ENCODE assay signal across 11 mouse cellular contexts in the genomic region with DNA sequence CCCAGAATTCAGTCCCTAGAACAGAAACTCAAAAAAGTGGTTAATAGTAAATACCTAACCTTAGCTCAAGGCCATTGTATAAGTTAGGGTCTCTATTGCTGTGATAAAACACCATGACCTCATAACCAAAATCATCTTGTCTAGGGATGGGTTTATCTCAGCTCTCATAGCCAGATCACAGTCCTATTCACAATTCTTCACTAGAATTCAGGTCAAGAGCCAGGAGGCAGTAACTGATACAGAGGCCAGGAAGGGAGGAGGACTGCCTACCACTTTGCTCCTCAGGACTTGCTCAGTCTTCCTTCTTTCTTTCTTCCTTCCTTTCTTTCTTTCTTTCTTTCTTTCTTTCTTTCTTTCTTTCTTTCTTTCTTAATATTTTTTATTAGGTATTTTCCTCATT. TPM values are rescaled to one million over a fixed set of nuclear protein-coding genes. Genes with fewer than 3 reads are reported as not detected.
DNase-seq lines count a peak whose midpoint lies in the region; ATAC-seq and TF ChIP-seq lines count a peak whose summit lies in the region.
"Had no signal": no experiment of that assay in that cellular context is flagged by ENCODE, and none has a peak within 500 bp of the region (broad histone marks: within the 10 kb centered on the region; RNA-seq: fewer than 3 reads in every experiment).

No protein-coding gene starts in this region.

- peaks cover 5% of the 10 kb centered on the region; the same call in 1 of the 2 replicates for H3K4me1 ChIP-seq in kidney, postnatal 0 days (replicated peaks; ENCODE audit: insufficient read depth, low read length)
- peaks cover 11% of the 10 kb centered on the region for H3K4me1 ChIP-seq in embryonic facial prominence, embryonic 13.5 days
- peaks cover 5% of the 10 kb centered on the region; the same call in 1 of the 2 replicates for H3K4me1 ChIP-seq in intestine, embryonic 15.5 days (replicated peaks)
- peaks cover 18% of the 10 kb centered on the region for H3K4me1 ChIP-seq in neural tube, embryonic 13.5 days (replicated peaks)

- H3K27me3 ChIP-seq in kidney, postnatal 0 days (ENCODE audit: insufficient read depth, low read length): no peaks in the 10 kb centered on the region
- no peaks in the 10 kb centered on the region for H3K27me3 ChIP-seq in embryonic facial prominence, embryonic 13.5 days
- no peaks in the 10 kb centered on the region for H3K27me3 ChIP-seq in intestine, embryonic 15.5 days (replicated peaks)
- H3K27me3 ChIP-seq in neural tube, embryonic 13.5 days: no peaks in the 10 kb centered on the region
- H3K27me3 ChIP-seq: Patski had no signal

- TF ChIP-seq CTCF in kidney, postnatal 0 days (IDR thresholded peaks at IDR 0.05; ENCODE audit: low read depth): no peak

- no peak for DNase-seq in kidney, postnatal 0 days (ENCODE audit: low spot score)
- DNase-seq in kidney, adult 11 months: no peak
- no peak for DNase-seq in gastrocnemius, adult 8-10 months (ENCODE audit: low spot score in 2 of 2)
- no peak for DNase-seq in right cerebral cortex, postnatal 4 days
- no peak for DNase-seq in left cerebral cortex, adult 9 months (ENCODE audit: low spot score in 2 of 2)
- DNase-seq: kidney, postnatal 10 days had no signal

- H3K9ac ChIP-seq in kidney, postnatal 0 days (ENCODE audit: low read depth, low read length): no peak overlapping the region
- H3K9ac ChIP-seq in embryonic facial prominence, embryonic 13.5 days: 0 out of 2 replicates have a peak overlapping the region, but pooled peaks have one; percentile 28
- H3K9ac ChIP-seq in intestine, embryonic 15.5 days: no peak overlapping the region
- H3K9ac ChIP-seq in neural tube, embryonic 13.5 days: 0 out of 2 replicates have a peak overlapping the region, but pooled peaks have one; percentile 31

- H3K27ac ChIP-seq in kidney, postnatal 0 days: no peak overlapping the region
- H3K27ac ChIP-seq in embryonic facial prominence, embryonic 13.5 days: no peak overlapping the region
- H3K27ac ChIP-seq in intestine, embryonic 15.5 days: no peak overlapping the region
- H3K27ac ChIP-seq in neural tube, embryonic 13.5 days (replicated peaks): no peak overlapping the region

- no peaks in the 10 kb centered on the region for H3K36me3 ChIP-seq in kidney, postnatal 0 days (ENCODE audit: insufficient read depth, low read length)
- H3K36me3 ChIP-seq in embryonic facial prominence, embryonic 13.5 days: peaks cover 7% of the 10 kb centered on the region
- H3K36me3 ChIP-seq in intestine, embryonic 15.5 days: no peaks in the 10 kb centered on the region
- H3K36me3 ChIP-seq in neural tube, embryonic 13.5 days: no peaks in the 10 kb centered on the region

- H3K4me2 ChIP-seq in kidney, postnatal 0 days (ENCODE audit: low read length): peak overlapping the region; percentile 46
- peak overlapping the region; percentile 50 for H3K4me2 ChIP-seq in embryonic facial prominence, embryonic 13.5 days
- peak overlapping the region; percentile 48 for H3K4me2 ChIP-seq in intestine, embryonic 15.5 days (replicated peaks)
- peak overlapping the region; percentile 31 for H3K4me2 ChIP-seq in neural tube, embryonic 13.5 days

- H3K4me3 ChIP-seq in kidney, postnatal 0 days (replicated peaks; ENCODE audit: low read depth, low read length): peak overlapping the region; percentile 11; the same call in 1 of the 2 replicates
- peak overlapping the region; percentile 20 for H3K4me3 ChIP-seq in embryonic facial prominence, embryonic 13.5 days
- H3K4me3 ChIP-seq in intestine, embryonic 15.5 days (replicated peaks): peak overlapping the region; percentile 9; the same call in 1 of the 2 replicates
- H3K4me3 ChIP-seq in neural tube, embryonic 13.5 days: peak overlapping the region; percentile 8; the same call in 1 of the 2 replicates

- H3K9me3 ChIP-seq in kidney, postnatal 0 days (replicated peaks; ENCODE audit: low read length): no peaks in the 10 kb centered on the region
- H3K9me3 ChIP-seq in embryonic facial prominence, embryonic 13.5 days: no peaks in the 10 kb centered on the region
- no peaks in the 10 kb centered on the region for H3K9me3 ChIP-seq in intestine, embryonic 15.5 days
- no peaks in the 10 kb centered on the region for H3K9me3 ChIP-seq in neural tube, embryonic 13.5 days

- ATAC-seq in kidney, postnatal 0 days (replicated peaks; ENCODE audit: low FRiP score, low read depth): no peak
- no peak for ATAC-seq in embryonic facial prominence, embryonic 13.5 days (ENCODE audit: insufficient number of reproducible peaks, insufficient read depth, low FRiP score, low TSS enrichment, low read depth)
- no peak for ATAC-seq in intestine, embryonic 15.5 days
- no peak for ATAC-seq in neural tube, embryonic 13.5 days (ENCODE audit: low read depth)
- ATAC-seq: Patski had no signal

RNA-seq across cellular contexts. Expression of a gene that starts 1.5 kb away (rescaled TPM):
- polyA plus RNA-seq in kidney, postnatal 0 days (2015; fragmentation: Nextera tagmentation; extraction: Ambion mirVana): 15.8 and 16.4 TPM in 2 replicates
- polyA plus RNA-seq in embryonic facial prominence, embryonic 13.5 days (2015; fragmentation: Nextera tagmentation; extraction: Ambion mirVana): 24.5 and 27.4 TPM in 2 replicates
- polyA plus RNA-seq in intestine, embryonic 15.5 days (2015; fragmentation: Nextera tagmentation; extraction: Ambion mirVana): 16.0 and 18.8 TPM in 2 replicates
- polyA plus RNA-seq in neural tube, embryonic 13.5 days (2015; fragmentation: Nextera tagmentation; extraction: Ambion mirVana): 18.1 and 19.6 TPM in 2 replicates
- total RNA-seq in gastrocnemius, adult 8-10 months (2022): 1 to 10 TPM in 3 of 4 experiments, under 1 TPM in 1; 0.88 to 1.1 (median 1.1) TPM

RNA-seq across cellular contexts. Expression of a gene that starts 1.5 kb away (rescaled TPM):
- polyA plus RNA-seq in kidney, postnatal 0 days (2015; fragmentation: Nextera tagmentation; extraction: Ambion mirVana): 8.5 and 13.0 TPM in 2 replicates
- polyA plus RNA-seq in embryonic facial prominence, embryonic 13.5 days (2015; fragmentation: Nextera tagmentation; extraction: Ambion mirVana): 23.4 and 29.1 TPM in 2 replicates
- polyA plus RNA-seq in intestine, embryonic 15.5 days (2015; fragmentation: Nextera tagmentation; extraction: Ambion mirVana): 17.7 and 19.6 TPM in 2 replicates
- 12.7 and 13.4 TPM in 2 replicates for polyA plus RNA-seq in neural tube, embryonic 13.5 days (2015; fragmentation: Nextera tagmentation; extraction: Ambion mirVana)
- total RNA-seq in gastrocnemius, adult 8-10 months (2022): under 1 TPM in 1 of 4 experiments, not detected in 3; 0.64 TPM

RNA-seq across cellular contexts. Expression of a gene that starts 34.6 kb away (rescaled TPM):
- 0.82 and 0.99 TPM in 2 replicates for polyA plus RNA-seq in kidney, postnatal 0 days (2015; fragmentation: Nextera tagmentation; extraction: Ambion mirVana)
- 0.18 and 0.32 TPM in 2 replicates for polyA plus RNA-seq in embryonic facial prominence, embryonic 13.5 days (2015; fragmentation: Nextera tagmentation; extraction: Ambion mirVana)
- 9.1 and 9.2 TPM in 2 replicates for polyA plus RNA-seq in intestine, embryonic 15.5 days (2015; fragmentation: Nextera tagmentation; extraction: Ambion mirVana)
- 0.29 and 0.38 TPM in 2 replicates for polyA plus RNA-seq in neural tube, embryonic 13.5 days (2015; fragmentation: Nextera tagmentation; extraction: Ambion mirVana)
- 1 to 10 TPM in 1 of 4 experiments, under 1 TPM in 3; 0.12 to 1.6 (median 0.39) TPM for total RNA-seq in gastrocnemius, adult 8-10 months (2022)
- total RNA-seq: neutrophil, adult 5-6 weeks had no signal

Comparison
In these comparisons a context has a peak if more than half of its experiments do, and no peak if none do; other contexts are left out.
1. H3K9ac ChIP-seq: peak in embryonic facial prominence, embryonic 13.5 days (single experiment) and neural tube, embryonic 13.5 days (single experiment); none in kidney, postnatal 0 days (single experiment) and intestine, embryonic 15.5 days (single experiment).
2. Peak in every context shown above with its lines, with median percentiles within 50 percentile points of each other: H3K4me2 ChIP-seq and H3K4me3 ChIP-seq.